Mouse (Mus musculus) leukemia stem cell, adult 10-12 weeks (primary cell): ENCODE results near the gene A930004D18Rik. TPM values are rescaled to one million over a fixed set of nuclear protein-coding genes. Genes with fewer than 3 reads are reported as not detected.

Source experiments
- polyA plus RNA-seq: library from polyadenylated mRNA; stranded (reverse); fragments of >175 nt; gene quantifications from 2 replicates; pipeline ENCODE4 v1.2.3, GENCODE M21; 2012; ENCODE audit warnings: low replicate concordance

The A930004D18Rik gene
- polyA plus RNA-seq: 0.20 TPM in 1 of 2 replicates, not detected in the other

DNA sequence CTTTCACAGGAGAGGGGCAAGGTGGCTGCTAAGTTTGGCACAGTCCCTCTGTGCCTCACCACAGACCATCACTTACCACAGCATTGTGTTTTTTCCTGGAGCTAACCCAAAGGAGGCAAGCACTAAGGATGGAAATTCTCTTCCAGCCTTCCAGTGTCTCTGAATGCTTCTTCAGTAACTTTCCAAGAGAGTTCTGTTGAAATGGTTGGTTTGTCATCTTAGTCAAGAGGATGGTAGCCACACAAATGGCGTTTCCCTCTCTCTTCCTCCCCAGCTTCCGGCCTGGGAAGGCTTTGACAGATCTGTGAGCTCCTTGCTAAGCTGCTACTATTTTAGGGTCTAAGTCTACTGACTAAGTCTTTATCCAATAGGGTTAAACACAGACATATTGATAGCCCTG lies at the start of gene A930004D18Rik:
TSS of gene A930004D18Rik (minus strand) at position 247 of the 400 bp plus-strand sequence.

DNA sequence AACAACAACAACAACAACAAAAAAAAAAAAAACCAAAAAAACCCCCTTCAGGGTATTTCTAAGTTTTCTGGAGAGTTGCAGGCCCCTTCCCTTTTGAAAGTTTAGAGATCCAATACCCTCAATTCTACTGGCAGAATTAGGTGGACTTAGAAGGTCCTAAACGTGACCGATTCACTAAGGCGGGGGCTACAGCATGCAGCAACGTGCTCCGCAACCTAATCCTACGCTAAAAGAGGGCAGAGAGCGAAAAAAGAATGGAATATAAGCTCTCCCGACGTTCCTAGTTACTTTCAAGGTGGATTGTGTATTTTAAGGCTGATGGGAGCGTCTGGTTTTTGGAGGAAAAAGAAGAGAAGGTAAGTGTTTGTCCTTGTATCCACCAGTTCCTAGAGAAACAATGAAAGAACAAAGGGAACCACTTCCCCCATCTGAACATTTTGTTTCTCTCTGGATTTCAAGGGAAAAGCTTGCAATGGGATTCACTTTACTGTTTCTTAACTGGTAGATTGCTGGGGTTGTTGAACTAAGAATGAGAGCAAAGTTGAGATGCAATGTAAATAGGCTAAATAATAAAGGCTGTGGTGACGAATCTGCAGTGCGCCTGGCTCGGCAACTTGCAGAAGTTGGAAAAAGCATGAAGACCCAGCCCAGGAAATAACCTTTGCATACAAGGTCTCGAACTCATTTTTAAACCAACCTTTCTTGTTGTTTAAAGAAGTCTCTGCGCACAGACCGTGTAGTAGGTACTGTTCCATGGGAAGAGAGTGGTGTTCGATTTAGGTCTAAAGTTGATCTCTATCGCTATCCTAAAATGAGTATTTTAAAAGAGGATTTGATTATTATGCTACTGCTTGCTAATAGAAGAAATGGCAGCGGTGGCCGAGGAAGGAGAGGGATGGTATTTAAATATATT lies 17.7 kb upstream of the A930004D18Rik start, which contains the start of gene Mllt10:
TSS of gene Mllt10 (plus strand) at position 222 of the 913 bp plus-strand sequence.

DNA sequence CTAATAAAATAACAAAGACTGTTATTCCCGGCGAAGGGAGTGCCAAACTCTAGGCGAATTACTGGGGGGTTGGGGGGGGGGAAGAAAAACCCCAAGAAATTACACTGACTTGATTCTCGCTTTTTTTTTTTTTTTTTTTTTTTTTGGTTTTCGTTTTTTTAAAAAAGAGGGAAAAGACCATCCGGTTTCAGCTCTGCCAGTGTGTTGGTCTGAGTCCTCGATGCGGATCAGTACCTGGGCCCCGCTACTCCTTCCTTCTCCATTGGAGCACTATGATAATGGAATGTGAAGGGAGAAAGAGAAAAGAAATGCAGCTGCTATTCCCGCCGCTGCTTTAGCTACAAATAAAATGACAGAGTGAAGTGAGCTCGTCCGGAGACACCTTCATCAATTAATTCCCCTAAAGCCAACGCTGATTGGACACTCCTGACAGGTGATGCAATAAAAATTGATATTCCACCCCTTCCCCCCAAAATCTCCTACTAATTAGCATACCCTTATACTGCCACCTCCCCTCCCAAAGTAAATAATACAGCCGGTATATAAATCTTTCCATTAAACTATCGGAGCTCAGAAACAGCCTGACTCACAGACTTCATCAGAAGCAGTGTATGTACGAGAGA lies 11.0 kb upstream of the A930004D18Rik start, which contains the start of gene Skida1:
TSS of gene Skida1 (minus strand) at position 599 of the 623 bp plus-strand sequence.

DNA sequence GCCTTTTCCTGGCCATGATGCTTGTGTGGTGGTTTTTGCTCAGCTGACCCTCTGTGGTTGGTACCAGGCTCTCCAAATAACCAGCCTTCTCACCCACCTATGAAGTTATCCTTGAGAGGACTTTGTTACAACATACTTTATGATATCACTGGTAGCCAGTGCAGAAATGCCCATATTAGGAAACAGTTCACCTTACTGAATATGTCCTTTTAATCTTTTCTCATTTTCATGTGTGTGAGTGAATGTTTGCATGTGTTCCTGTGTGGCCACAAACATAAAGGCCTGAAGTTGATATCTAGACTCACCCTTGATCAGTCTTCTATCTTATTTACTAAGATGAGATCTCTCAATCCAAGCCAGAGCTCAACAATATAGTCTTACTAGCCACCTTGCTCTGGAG lies 40.7 kb downstream of the A930004D18Rik start, which contains the start of gene H2al2a:
TSS of gene H2al2a (minus strand) at position 101 of the 400 bp plus-strand sequence.

Other genes with a start within 250 kb of the A930004D18Rik start
- gene H2al2a, start 40.8 kb downstream of the A930004D18Rik start, polyA plus RNA-seq: not detected in 2 replicates
- 0.18 and 1.8 TPM in 2 replicates for gene Skida1, start 11.3 kb upstream of the A930004D18Rik start, polyA plus RNA-seq
- gene Mllt10, start 17.5 kb upstream of the A930004D18Rik start, polyA plus RNA-seq: 38.6 and 50.5 TPM in 2 replicates